8 mouse cellular contexts compared by ENCODE assay signal in the genomic region with DNA sequence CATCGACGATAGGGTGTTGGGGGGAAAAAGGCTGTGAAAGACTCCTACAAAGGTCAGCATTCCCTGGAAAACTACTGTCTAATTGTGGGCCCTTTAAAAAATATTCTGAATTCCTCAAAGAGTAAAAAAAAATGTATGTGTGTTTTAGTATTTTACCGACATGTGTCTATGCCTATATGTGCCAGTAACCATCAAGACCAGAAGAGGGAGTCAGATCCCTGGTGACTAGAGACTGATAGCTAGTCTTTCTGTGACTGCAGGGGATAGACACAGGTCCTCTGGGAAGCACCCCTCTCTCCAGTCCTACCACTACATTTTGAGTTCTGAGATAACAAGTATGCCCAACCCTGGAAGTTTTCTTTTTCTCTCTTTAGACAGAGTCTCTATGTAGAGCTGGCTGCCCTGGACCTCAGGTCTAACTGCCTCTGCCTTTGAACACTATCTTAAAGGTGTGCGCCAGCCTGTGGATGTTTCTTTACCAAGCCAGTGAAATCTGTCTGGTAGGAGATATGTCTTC. TPM values are rescaled to one million over a fixed set of nuclear protein-coding genes. Genes with fewer than 3 reads are reported as not detected.
DNase-seq lines count a peak whose midpoint lies in the region; ATAC-seq and TF ChIP-seq lines count a peak whose summit lies in the region.

No protein-coding gene starts in this region.

- no peak for TF ChIP-seq POLR2A in kidney, adult 2 months (IDR thresholded peaks at IDR 0.05; ENCODE audit: low read depth, low read length)

- H3K27me3 ChIP-seq in kidney, adult 2 months (replicated peaks; ENCODE audit: control insufficient read depth, insufficient read depth, low read length): no peaks in the 10 kb centered on the region
- H3K27me3 ChIP-seq in G1E (ENCODE audit: insufficient read depth, low read length): no peaks in the 10 kb centered on the region; the same call in 1 of the 2 replicates
- no peaks in the 10 kb centered on the region for H3K27me3 ChIP-seq in forebrain, embryonic 12.5 days
- no peaks in the 10 kb centered on the region for H3K27me3 ChIP-seq in liver, embryonic 14.5 days (ENCODE audit: control insufficient read depth, insufficient read depth, low read length)

- peak overlapping the region; percentile 64 for H3K4me2 ChIP-seq in forebrain, embryonic 12.5 days
- H3K4me2 ChIP-seq in liver, embryonic 14.5 days (ENCODE audit: low read depth): peak overlapping the region; percentile 83

- H3K36me3 ChIP-seq in kidney, adult 2 months (ENCODE audit: control insufficient read depth, insufficient read depth, low read length): no peaks in the 10 kb centered on the region
- peaks cover 21% of the 10 kb centered on the region for H3K36me3 ChIP-seq in G1E (replicated peaks)
- H3K36me3 ChIP-seq in forebrain, embryonic 12.5 days (replicated peaks): no peaks in the 10 kb centered on the region
- H3K36me3 ChIP-seq in liver, embryonic 14.5 days (replicated peaks; ENCODE audit: control insufficient read depth, insufficient read depth, low read depth): no peaks in the 10 kb centered on the region

- peaks cover 3% of the 10 kb centered on the region; the same call in 1 of the 2 replicates for H3K4me1 ChIP-seq in kidney, adult 2 months (ENCODE audit: control insufficient read depth, insufficient read depth, low read length)
- H3K4me1 ChIP-seq in G1E (ENCODE audit: insufficient read depth, low read depth, low read length): peaks cover 36% of the 10 kb centered on the region
- H3K4me1 ChIP-seq in forebrain, embryonic 12.5 days: peaks cover 32% of the 10 kb centered on the region
- H3K4me1 ChIP-seq in liver, embryonic 14.5 days (replicated peaks; ENCODE audit: control insufficient read depth in 2 of 2, insufficient read depth in 2 of 2, low read length in 1 of 2): peaks cover 10 to 20% of the 10 kb centered on the region in 2 experiments; a peak in 3 of 4 replicates

- TF ChIP-seq CTCF in kidney, adult 2 months (conservative IDR thresholded peaks at IDR 0.05; ENCODE audit: insufficient read depth, insufficient read length, low read depth, low read length): 0 out of 2 replicates have a peak, but pooled peaks have one; percentile 8
- no peak for TF ChIP-seq CTCF in G1E (IDR thresholded peaks at IDR 0.05; ENCODE audit: low read depth, low read length)
- peak; percentile 59 for TF ChIP-seq CTCF in liver, embryonic 14.5 days (IDR thresholded peaks at IDR 0.05; ENCODE audit: low read depth)

- H3K9ac ChIP-seq in forebrain, embryonic 12.5 days: peak overlapping the region; percentile 60
- peak overlapping the region; percentile 79 for H3K9ac ChIP-seq in liver, embryonic 14.5 days (replicated peaks)

- H3K4me3 ChIP-seq in kidney, adult 2 months (ENCODE audit: insufficient read depth, low read depth, low read length): peak overlapping the region; percentile 42
- H3K4me3 ChIP-seq in G1E (ENCODE audit: low read depth, low read length): peak overlapping the region; percentile 75
- H3K4me3 ChIP-seq in forebrain, embryonic 12.5 days (replicated peaks): peak overlapping the region; percentile 60
- H3K4me3 ChIP-seq in liver, embryonic 14.5 days (ENCODE audit: insufficient read depth in 1 of 2, low read depth in 2 of 2, low read length in 2 of 2): peak overlapping the region; percentile 76 to 99

- no peak for DNase-seq in kidney, adult 2 months
- no peak for DNase-seq in kidney, postnatal 25 days
- peak; percentile 28 for DNase-seq in G1E (ENCODE audit: low spot score)
- DNase-seq in liver, embryonic 14.5 days (ENCODE audit: low read depth in 3 of 3, low spot score in 3 of 3): peak in 1 of 3 experiments; percentile 36
- DNase-seq in right cerebral cortex, adult 18-20 months: no peak
- no peak for DNase-seq in layer of hippocampus, adult 9-10 months (ENCODE audit: low spot score)

- no peaks in the 10 kb centered on the region for H3K9me3 ChIP-seq in G1E (replicated peaks)
- H3K9me3 ChIP-seq in forebrain, embryonic 12.5 days: no peaks in the 10 kb centered on the region
- no peaks in the 10 kb centered on the region for H3K9me3 ChIP-seq in liver, embryonic 14.5 days (ENCODE audit: control insufficient read depth, low read length)

- no peak for TF ChIP-seq EP300 in liver, embryonic 14.5 days (IDR thresholded peaks at IDR 0.05; ENCODE audit: low read depth)

- 0 out of 2 replicates have a peak overlapping the region, but pooled peaks have one; percentile 1 for H3K27ac ChIP-seq in kidney, adult 2 months (ENCODE audit: insufficient read depth, low read depth, low read length)
- H3K27ac ChIP-seq in forebrain, embryonic 12.5 days: no peak overlapping the region
- H3K27ac ChIP-seq in liver, embryonic 14.5 days: peak overlapping the region; percentile 73

- WGBS in kidney, adult 2 months: 27% methylated on average over 4 of the region's 4 CpGs
- WGBS in forebrain, embryonic 12.5 days: 35% methylated on average over 4 of the region's 4 CpGs
- 18% methylated on average over 4 of the region's 4 CpGs for WGBS in liver, embryonic 14.5 days (ENCODE audit: insufficient replicate concordance)

- ATAC-seq in G1E (ENCODE audit: extremely low read depth, insufficient number of reproducible peaks, low FRiP score, poor library complexity, severe bottlenecking): peak; percentile 35; the same call in 1 of the 2 replicates
- no peak for ATAC-seq in forebrain, embryonic 12.5 days (ENCODE audit: low FRiP score)
- no peak for ATAC-seq in liver, embryonic 14.5 days (ENCODE audit: insufficient read depth)
- no peak for ATAC-seq in activated CD4-positive, CD25-positive, alpha-beta regulatory T cell, adult 4 months

RNA-seq across cellular contexts. Expression of gene Nop10, which starts 1.1 kb away (rescaled TPM):
- 166 and 167 TPM in 2 replicates for polyA plus RNA-seq in kidney, adult 2 months (2012; rRNA removed)
- 53.1 and 66.1 TPM in 2 replicates for total RNA-seq in G1E (2014; fragmentation: Nextera tagmentation)
- 240 and 329 TPM in 2 replicates for total RNA-seq in G1E (2017)
- 34.4 and 34.5 TPM in 2 replicates for polyA plus RNA-seq in G1E (2012)
- 152 and 157 TPM in 2 replicates for polyA plus RNA-seq in forebrain, embryonic 12.5 days (2016; fragmentation: Nextera tagmentation; extraction: Ambion mirVana)
- polyA plus RNA-seq in liver, embryonic 14.5 days (2012; rRNA removed): 82.3 and 93.1 TPM in 2 replicates
- 164 and 166 TPM in 2 replicates for polyA plus RNA-seq in liver, embryonic 14.5 days (2014; fragmentation: Nextera tagmentation; extraction: Ambion mirVana)
- 100 to 1,000 TPM; 171 to 211 TPM for polyA plus RNA-seq in activated CD4-positive, CD25-positive, alpha-beta regulatory T cell, adult 4 months (2017; shearing (Covaris generic))

RNA-seq across cellular contexts. Expression of gene Slc12a6, which starts 2.8 kb away (rescaled TPM):
- 27.8 and 29.6 TPM in 2 replicates for polyA plus RNA-seq in kidney, adult 2 months (2012; rRNA removed)
- total RNA-seq in G1E (2014; fragmentation: Nextera tagmentation) (55.2 and 55.9 TPM in 2 replicates), G1E (2017) (46.6 and 50.5 TPM in 2 replicates)
- polyA plus RNA-seq in G1E (2012): 3.3 and 4.2 TPM in 2 replicates
- polyA plus RNA-seq in forebrain, embryonic 12.5 days (2016; fragmentation: Nextera tagmentation; extraction: Ambion mirVana): 17.2 and 17.6 TPM in 2 replicates
- polyA plus RNA-seq in liver, embryonic 14.5 days (2012; rRNA removed): 6.9 and 8.7 TPM in 2 replicates
- 3.4 and 4.9 TPM in 2 replicates for polyA plus RNA-seq in liver, embryonic 14.5 days (2014; fragmentation: Nextera tagmentation; extraction: Ambion mirVana)
- 10 to 100 TPM; 47.9 to 48.7 TPM for polyA plus RNA-seq in activated CD4-positive, CD25-positive, alpha-beta regulatory T cell, adult 4 months (2017; shearing (Covaris generic))

RNA-seq across cellular contexts. Expression of gene Gm21985, which starts 3.3 kb away (rescaled TPM):
- polyA plus RNA-seq in kidney, adult 2 months (2012; rRNA removed): not detected in 2 replicates
- total RNA-seq in G1E (2014; fragmentation: Nextera tagmentation) (not detected in 2 replicates), G1E (2017) (0.16 and 0.64 TPM in 2 replicates)
- not detected in 2 replicates for polyA plus RNA-seq in G1E (2012)
- not detected in 2 replicates for polyA plus RNA-seq in forebrain, embryonic 12.5 days (2016; fragmentation: Nextera tagmentation; extraction: Ambion mirVana)
- polyA plus RNA-seq in liver, embryonic 14.5 days (2012; rRNA removed): not detected in 2 replicates
- not detected in 2 replicates for polyA plus RNA-seq in liver, embryonic 14.5 days (2014; fragmentation: Nextera tagmentation; extraction: Ambion mirVana)
- not detected for polyA plus RNA-seq in activated CD4-positive, CD25-positive, alpha-beta regulatory T cell, adult 4 months (2017; shearing (Covaris generic))

RNA-seq across cellular contexts. Expression of gene Nutm1, which starts 3.7 kb away (rescaled TPM):
- polyA plus RNA-seq in kidney, adult 2 months (2012; rRNA removed): 0.02 TPM in 1 of 2 replicates, not detected in the other
- total RNA-seq in G1E (2014; fragmentation: Nextera tagmentation) (not detected in 2 replicates), G1E (2017) (0.11 and 0.17 TPM in 2 replicates)
- polyA plus RNA-seq in G1E (2012): 0.04 TPM in 1 of 2 replicates, not detected in the other
- polyA plus RNA-seq in forebrain, embryonic 12.5 days (2016; fragmentation: Nextera tagmentation; extraction: Ambion mirVana): not detected in 2 replicates
- not detected in 2 replicates for polyA plus RNA-seq in liver, embryonic 14.5 days (2012; rRNA removed)
- not detected in 2 replicates for polyA plus RNA-seq in liver, embryonic 14.5 days (2014; fragmentation: Nextera tagmentation; extraction: Ambion mirVana)
- not detected for polyA plus RNA-seq in activated CD4-positive, CD25-positive, alpha-beta regulatory T cell, adult 4 months (2017; shearing (Covaris generic))

RNA-seq across cellular contexts. Expression of gene Lpcat4, which starts 23.6 kb away (rescaled TPM):
- 22.5 and 22.6 TPM in 2 replicates for polyA plus RNA-seq in kidney, adult 2 months (2012; rRNA removed)
- total RNA-seq in G1E (2014; fragmentation: Nextera tagmentation) (20.2 and 24.4 TPM in 2 replicates), G1E (2017) (2.4 and 3.0 TPM in 2 replicates)
- 52.9 and 54.2 TPM in 2 replicates for polyA plus RNA-seq in G1E (2012)
- polyA plus RNA-seq in forebrain, embryonic 12.5 days (2016; fragmentation: Nextera tagmentation; extraction: Ambion mirVana): 8.2 and 13.6 TPM in 2 replicates
- polyA plus RNA-seq in liver, embryonic 14.5 days (2012; rRNA removed): 2.4 and 2.9 TPM in 2 replicates
- polyA plus RNA-seq in liver, embryonic 14.5 days (2014; fragmentation: Nextera tagmentation; extraction: Ambion mirVana): 1.9 and 2.1 TPM in 2 replicates
- 10 to 100 TPM; 25.3 to 33.5 TPM for polyA plus RNA-seq in activated CD4-positive, CD25-positive, alpha-beta regulatory T cell, adult 4 months (2017; shearing (Covaris generic))
